13 mouse cellular contexts compared by ENCODE assay signal in the genomic region with DNA sequence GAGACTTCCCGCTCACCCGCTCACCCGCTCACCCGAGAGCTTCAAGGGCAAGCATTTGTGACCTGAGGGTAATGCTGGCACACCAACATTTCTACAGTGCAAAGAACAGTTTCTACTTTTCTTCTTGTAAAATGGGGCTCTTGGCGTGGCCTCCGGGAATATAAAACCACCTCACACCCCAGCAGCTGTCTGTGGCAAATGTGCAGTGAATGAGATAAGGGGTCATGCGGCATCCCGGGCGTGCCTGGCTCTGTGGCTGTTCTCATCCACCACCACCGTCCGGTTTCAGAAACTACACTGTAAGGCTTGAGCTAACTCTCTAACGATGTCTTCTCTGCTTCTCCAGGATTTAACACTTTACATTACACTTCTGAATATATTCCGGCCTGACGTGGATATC. TPM values are rescaled to one million over a fixed set of nuclear protein-coding genes. Genes with fewer than 3 reads are reported as not detected.
A peak's percentile ranks its signal among the peaks of the same experiment; 100 is the strongest.
DNase-seq lines count a peak whose midpoint lies in the region; ATAC-seq and TF ChIP-seq lines count a peak whose summit lies in the region.
"Had no signal": no experiment of that assay in that cellular context is flagged by ENCODE, and none has a peak within 500 bp of the region (broad histone marks: within the 10 kb centered on the region; RNA-seq: fewer than 3 reads in every experiment).

No protein-coding gene starts in this region.

- no peak overlapping the region for H3K9ac ChIP-seq in limb, embryonic 13.5 days
- no peak overlapping the region for H3K9ac ChIP-seq in midbrain, embryonic 16.5 days (ENCODE audit: low read depth, low read length)
- H3K9ac ChIP-seq: forebrain, embryonic 15.5 days had no signal

- H3K79me2 ChIP-seq in myocyte (ENCODE audit: control insufficient read depth, insufficient read depth), result no peaks in the 10 kb centered on the region

- H3K27me3 ChIP-seq in limb, embryonic 13.5 days, result no peaks in the 10 kb centered on the region
- H3K27me3 ChIP-seq in limb, embryonic 10.5 days (ENCODE audit: low read depth, poor library complexity, severe bottlenecking), result no peaks in the 10 kb centered on the region
- H3K27me3 ChIP-seq in myocyte (ENCODE audit: control insufficient read depth, insufficient read depth, insufficient read length), result no peaks in the 10 kb centered on the region
- no peaks in the 10 kb centered on the region for H3K27me3 ChIP-seq in hindbrain, embryonic 10.5 days (ENCODE audit: insufficient read depth, poor library complexity, severe bottlenecking)
- H3K27me3 ChIP-seq in midbrain, embryonic 16.5 days (ENCODE audit: control insufficient read depth, insufficient read depth, low read depth, low read length), result no peaks in the 10 kb centered on the region
- H3K27me3 ChIP-seq: forebrain, embryonic 15.5 days had no signal

- WGBS in limb, embryonic 13.5 days, result 69% methylated on average over 14 of the region's 14 CpGs
- WGBS in limb, embryonic 10.5 days, result 72% methylated on average over 14 of the region's 14 CpGs
- 83% methylated on average over 14 of the region's 14 CpGs for WGBS in hindbrain, embryonic 10.5 days
- 87% methylated on average over 14 of the region's 14 CpGs for WGBS in midbrain, embryonic 16.5 days

- no peak overlapping the region for H3ac ChIP-seq in myocyte (ENCODE audit: control insufficient read depth, insufficient read length)

- H3K4me3 ChIP-seq in limb, embryonic 13.5 days, result no peak overlapping the region
- no peak overlapping the region for H3K4me3 ChIP-seq in limb, embryonic 10.5 days
- no peak overlapping the region for H3K4me3 ChIP-seq in myocyte
- no peak overlapping the region for H3K4me3 ChIP-seq in hindbrain, embryonic 10.5 days
- no peak overlapping the region for H3K4me3 ChIP-seq in midbrain, embryonic 16.5 days (ENCODE audit: low read depth, low read length)
- H3K4me3 ChIP-seq: forebrain, embryonic 15.5 days had no signal

- ATAC-seq in limb, embryonic 13.5 days (ENCODE audit: low FRiP score, low read depth), result peak; percentile 51; the same call in 1 of the 2 replicates
- ATAC-seq in hematopoietic stem cell, adult 5-6 weeks (replicated peaks in 1 of 2; ENCODE audit: insufficient read depth in 1 of 2, low FRiP score in 2 of 2, low TSS enrichment in 1 of 2, low read depth in 1 of 2, poor library complexity in 2 of 2, severe bottlenecking in 2 of 2), result peak; percentile 80 to 93
- ATAC-seq in midbrain, embryonic 16.5 days, result no peak
- ATAC-seq: forebrain, embryonic 15.5 days; Patski had no signal

- H3K36me3 ChIP-seq in limb, embryonic 13.5 days, result no peaks in the 10 kb centered on the region
- H3K36me3 ChIP-seq in limb, embryonic 10.5 days, result no peaks in the 10 kb centered on the region
- H3K36me3 ChIP-seq in myocyte (ENCODE audit: control insufficient read depth, insufficient read depth), result no peaks in the 10 kb centered on the region
- no peaks in the 10 kb centered on the region for H3K36me3 ChIP-seq in hindbrain, embryonic 10.5 days
- no peaks in the 10 kb centered on the region for H3K36me3 ChIP-seq in midbrain, embryonic 16.5 days (ENCODE audit: control insufficient read depth, insufficient read depth, low read length)
- H3K36me3 ChIP-seq: forebrain, embryonic 15.5 days had no signal

- no peak overlapping the region for H3K27ac ChIP-seq in limb, embryonic 13.5 days
- H3K27ac ChIP-seq in limb, embryonic 10.5 days, result no peak overlapping the region
- no peak overlapping the region for H3K27ac ChIP-seq in hindbrain, embryonic 10.5 days
- H3K27ac ChIP-seq in midbrain, embryonic 16.5 days (ENCODE audit: low read length), result no peak overlapping the region
- H3K27ac ChIP-seq: forebrain, embryonic 15.5 days had no signal

- H3K9me3 ChIP-seq in limb, embryonic 13.5 days, result no peaks in the 10 kb centered on the region
- no peaks in the 10 kb centered on the region for H3K9me3 ChIP-seq in limb, embryonic 10.5 days (replicated peaks)
- H3K9me3 ChIP-seq in hindbrain, embryonic 10.5 days, result no peaks in the 10 kb centered on the region
- no peaks in the 10 kb centered on the region for H3K9me3 ChIP-seq in midbrain, embryonic 16.5 days (replicated peaks; ENCODE audit: control insufficient read depth, low read length, poor library complexity, severe bottlenecking)
- H3K9me3 ChIP-seq: forebrain, embryonic 15.5 days had no signal

- peaks cover 5% of the 10 kb centered on the region; the same call in 1 of the 2 replicates for H3K4me1 ChIP-seq in limb, embryonic 13.5 days
- H3K4me1 ChIP-seq in limb, embryonic 10.5 days, result no peaks in the 10 kb centered on the region
- no peaks in the 10 kb centered on the region for H3K4me1 ChIP-seq in hindbrain, embryonic 10.5 days (replicated peaks)
- no peaks in the 10 kb centered on the region for H3K4me1 ChIP-seq in midbrain, embryonic 16.5 days (ENCODE audit: control insufficient read depth, insufficient read depth, low read length)
- H3K4me1 ChIP-seq: forebrain, embryonic 15.5 days had no signal

- no peak for TF ChIP-seq POLR2A in myocyte (IDR thresholded peaks at IDR 0.05; ENCODE audit: insufficient read length, low read depth)

- DNase-seq in limb, embryonic 10.5 days (ENCODE audit: low spot score), result no peak
- DNase-seq in c-Kit-negative CD71-positive TER-119-positive erythroid progenitor cells, embryonic 14.5 days (ENCODE audit: low read depth, low spot score), result peak; percentile 79
- DNase-seq in hindbrain, embryonic 10.5 days (ENCODE audit: low spot score), result no peak
- no peak for DNase-seq in right cerebral cortex, adult 18-20 months
- DNase-seq: adrenal gland, postnatal 25 days; kidney, postnatal 14 days; lung, postnatal 10 days had no signal

- no peak overlapping the region for H3K4me2 ChIP-seq in limb, embryonic 13.5 days (replicated peaks)
- no peak overlapping the region for H3K4me2 ChIP-seq in myocyte (ENCODE audit: low read depth)
- H3K4me2 ChIP-seq in midbrain, embryonic 16.5 days (ENCODE audit: low read length), result no peak overlapping the region
- H3K4me2 ChIP-seq: forebrain, embryonic 15.5 days had no signal

TF ChIP-seq in myocyte, 11 proteins besides CTCF, POLR2A, EP300 and RAD21:
- TF ChIP-seq MYOG (IDR thresholded peaks at IDR 0.05; ENCODE audit: control insufficient read depth in 1 of 3, insufficient read depth in 1 of 3, insufficient read length in 2 of 3, low read depth in 2 of 3) (peak in 2 of 3 experiments; percentile 62 to 86), REST (IDR thresholded peaks at IDR 0.05; ENCODE audit: insufficient read depth, insufficient read length) (no peak), TCF3 (IDR thresholded peaks at IDR 0.05; ENCODE audit: insufficient read length, low read depth) (no peak), MYOD1 (IDR thresholded peaks at IDR 0.05; ENCODE audit: control insufficient read depth in 1 of 3, insufficient read length in 2 of 3, low read depth in 2 of 3) (peak in 2 of 3 experiments; percentile 40 to 59), MAX (IDR thresholded peaks at IDR 0.05; ENCODE audit: low read depth) (no peak), E2F4 (IDR thresholded peaks at IDR 0.05; ENCODE audit: insufficient read depth) (no peak), USF1 (IDR thresholded peaks at IDR 0.05; ENCODE audit: low read depth) (no peak), POLR2AphosphoS2 (IDR thresholded peaks at IDR 0.05; ENCODE audit: insufficient read length, low read depth) (no peak), SRF (IDR thresholded peaks at IDR 0.05; ENCODE audit: control insufficient read depth, insufficient read length, low read depth) (no peak), TCF12 (IDR thresholded peaks at IDR 0.05; ENCODE audit: insufficient read depth, poor library complexity, severe bottlenecking) (no peak), CEBPB (IDR thresholded peaks at IDR 0.05; ENCODE audit: insufficient read depth, poor library complexity, severe bottlenecking) (no peak)

RNA-seq across cellular contexts. Expression of gene Ccnj, which starts 17.7 kb away (rescaled TPM):
- polyA plus RNA-seq in limb, embryonic 13.5 days (2015; fragmentation: Nextera tagmentation; extraction: Ambion mirVana), result 17.7 and 18.2 TPM in 2 replicates
- 35.6 and 36.9 TPM in 2 replicates for polyA plus RNA-seq in limb, embryonic 10.5 days (2016; fragmentation: Nextera tagmentation; extraction: Ambion mirVana)
- 9.0 and 11.2 TPM in 2 replicates for total RNA-seq in hematopoietic stem cell, adult 5-6 weeks (2017)
- 2.1 TPM for polyA plus RNA-seq in myocyte (2012; fragmentation: generic; extraction: Trizol)
- polyA plus RNA-seq in hindbrain, embryonic 10.5 days (2016; fragmentation: Nextera tagmentation; extraction: Ambion mirVana), result 40.2 and 41.2 TPM in 2 replicates
- polyA plus RNA-seq in midbrain, embryonic 16.5 days (2015; fragmentation: Nextera tagmentation; extraction: Ambion mirVana), result 16.7 and 19.8 TPM in 2 replicates
